Mouse (Mus musculus): ENCODE measurements around the gene Slc25a12.

Slc25a12 gene

GRCm38 (mm10) chr2:71248071-71248470 is 119.5 kb downstream of the Slc25a12 start:
- no peak for DNase-seq (ENCODE audit: low spot score)

- DNase-seq (ENCODE audit: low spot score), result no peak
Observed at GRCm38 (mm10) chr2:71246096-71246495, 121.5 kb downstream of the Slc25a12 start.

DNA sequence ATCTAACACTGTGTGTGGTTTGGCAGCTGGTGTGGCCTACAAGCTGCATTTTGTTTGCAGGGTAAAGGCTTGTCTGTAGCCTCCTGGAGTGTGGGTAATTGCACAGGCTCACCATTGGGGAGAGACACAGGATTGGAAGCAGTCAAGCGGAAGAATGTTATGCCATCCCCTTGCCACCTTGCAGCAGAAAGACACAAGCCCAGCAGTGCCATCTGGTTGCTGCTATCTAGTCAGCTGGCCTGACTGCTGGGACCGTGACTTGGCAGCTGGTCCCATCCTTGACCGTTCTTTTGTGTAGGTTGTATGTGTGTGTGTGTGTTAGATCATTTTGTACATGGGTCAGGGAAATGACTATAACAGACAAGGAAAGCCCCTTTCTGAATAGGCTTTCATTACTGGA is 122.1 kb downstream of the Slc25a12 start:
- no peak for DNase-seq (ENCODE audit: low spot score)

DNA sequence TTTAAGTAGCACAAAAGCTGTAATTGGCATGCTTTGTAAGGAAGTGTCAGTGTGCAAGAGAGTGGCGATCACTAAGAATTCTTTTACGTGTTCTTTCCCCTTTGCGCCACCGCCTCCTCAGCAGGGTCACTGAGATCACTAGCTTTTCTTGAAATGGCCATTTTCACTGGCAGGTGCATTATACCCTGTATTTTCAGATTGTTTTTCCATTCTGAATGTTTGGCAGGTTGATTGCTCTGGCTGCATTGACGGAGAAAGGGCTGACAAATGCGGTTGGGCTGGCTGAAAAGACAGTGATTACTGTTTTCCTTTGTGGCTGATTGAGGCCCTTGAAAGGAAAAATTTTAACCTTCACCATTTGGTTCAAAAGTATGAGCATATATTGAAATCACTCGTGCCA is 122.7 kb downstream of the Slc25a12 start:
- no peak for DNase-seq (ENCODE audit: low spot score)

DNA sequence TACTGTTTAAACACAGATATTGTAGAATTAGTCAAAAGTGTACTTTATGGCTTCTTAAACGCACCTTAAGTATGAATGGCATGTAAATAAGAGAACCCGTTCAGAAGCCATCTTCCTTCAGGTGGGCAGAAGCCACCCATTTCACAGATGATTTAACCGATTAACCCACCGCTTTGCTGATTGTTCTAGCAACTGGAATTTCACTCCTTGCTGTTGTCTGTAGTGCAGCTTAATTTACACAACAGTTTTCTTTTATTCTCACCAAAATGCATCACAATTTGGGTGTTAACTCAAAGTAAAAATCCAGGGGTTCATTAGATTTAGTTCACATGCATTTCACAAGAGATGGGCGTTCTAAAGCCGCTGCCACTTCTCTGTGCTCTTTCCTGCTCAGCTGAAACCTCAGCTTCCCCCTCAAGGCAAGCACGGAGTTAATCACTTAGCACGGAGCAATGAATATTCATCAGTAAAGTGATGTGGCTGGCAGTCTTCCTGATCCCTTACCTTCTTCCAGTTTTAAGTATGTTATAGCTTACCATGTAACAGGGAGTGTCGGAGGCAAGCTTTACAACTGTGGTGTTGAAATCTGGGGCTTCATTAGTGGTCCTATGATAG is 124.4 kb downstream of the Slc25a12 start:
- DNase-seq (ENCODE audit: low spot score), result no peak

- no peak for DNase-seq (ENCODE audit: low spot score)
Observed at GRCm38 (mm10) chr2:71242180-71242579, 125.4 kb downstream of the Slc25a12 start.

GRCm38 (mm10) chr2:71241505-71241904 is 126.0 kb downstream of the Slc25a12 start:
- no peak for DNase-seq (ENCODE audit: low spot score)

DNA sequence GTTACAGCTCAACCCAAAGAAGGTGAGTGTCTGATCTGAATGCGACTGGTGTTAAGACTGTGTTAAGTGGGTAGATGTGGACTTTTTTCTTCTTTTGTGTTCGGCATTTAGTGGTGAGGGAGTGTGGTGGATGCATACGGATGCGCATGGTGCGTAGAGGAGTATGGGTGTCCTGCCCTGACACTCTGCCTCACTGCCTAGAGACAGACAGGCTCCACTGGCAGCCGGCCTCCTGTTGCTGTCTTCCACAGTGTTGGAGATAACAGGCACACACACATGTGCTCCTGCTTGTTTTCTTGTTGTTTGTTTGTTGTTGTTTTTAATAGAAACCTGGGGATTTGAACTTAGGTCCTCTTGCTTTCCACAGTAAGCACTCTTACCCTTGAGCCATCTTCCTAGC is 131.5 kb downstream of the Slc25a12 start:
- DNase-seq (ENCODE audit: low spot score), result no peak

DNA sequence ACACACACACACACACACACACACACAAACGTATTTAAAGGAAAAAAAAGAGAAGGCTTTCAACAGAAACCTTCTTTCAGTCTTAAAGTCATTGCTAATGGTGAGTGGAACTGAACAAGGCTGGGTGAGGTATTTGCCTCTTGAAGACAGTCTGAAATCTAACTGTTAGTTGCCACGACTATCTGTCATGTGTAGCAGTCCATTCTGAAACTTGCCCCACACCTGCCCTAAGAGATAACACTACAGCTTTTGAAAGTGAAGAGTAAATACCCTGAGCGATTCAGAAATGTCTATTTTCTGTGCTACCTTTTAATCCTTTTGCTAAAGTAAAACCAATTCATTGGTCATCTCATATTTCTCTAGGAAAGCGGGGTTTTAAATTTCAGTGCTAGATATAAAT is 132.1 kb downstream of the Slc25a12 start:
- no peak for DNase-seq (ENCODE audit: low spot score)

DNA sequence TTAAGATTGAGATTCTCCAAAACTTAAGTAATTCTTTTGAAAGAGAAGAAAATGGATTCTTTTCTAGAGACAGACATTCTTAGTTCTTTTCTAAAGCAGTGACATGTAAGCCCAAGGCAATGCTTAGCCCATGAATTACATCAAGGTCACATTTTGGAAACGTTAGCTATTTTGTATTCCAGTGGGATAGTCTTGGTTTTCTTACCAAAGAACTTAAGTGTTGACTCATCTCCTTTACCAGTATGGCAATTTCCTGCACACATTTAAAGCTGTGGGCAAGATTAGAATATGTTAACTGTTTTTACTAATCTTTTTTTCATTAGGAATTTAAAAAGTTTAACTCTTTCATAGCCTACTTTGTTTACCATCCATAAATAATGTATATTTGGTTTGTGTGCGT is 134.6 kb downstream of the Slc25a12 start:
- no peak for DNase-seq (ENCODE audit: low spot score)

DNA sequence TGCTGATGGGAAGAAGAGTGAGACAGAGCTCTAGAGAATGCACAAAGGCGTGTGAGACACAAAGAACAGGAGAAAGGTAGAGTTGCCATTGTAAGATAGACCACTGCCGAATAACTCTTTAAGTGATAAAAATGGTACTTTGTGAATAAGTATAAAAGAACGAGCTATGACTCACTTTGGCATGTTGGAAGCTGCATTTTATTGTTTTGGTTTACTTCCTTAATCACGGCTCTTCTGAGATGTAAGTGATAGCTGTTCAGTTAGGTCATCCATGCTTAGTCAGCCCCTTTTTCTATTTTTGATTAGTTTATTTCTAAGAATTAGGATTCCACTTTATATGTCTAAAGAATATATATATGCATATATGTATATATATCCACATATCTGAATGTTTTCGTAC is 135.6 kb downstream of the Slc25a12 start:
- DNase-seq (ENCODE audit: low spot score), result no peak

DNA sequence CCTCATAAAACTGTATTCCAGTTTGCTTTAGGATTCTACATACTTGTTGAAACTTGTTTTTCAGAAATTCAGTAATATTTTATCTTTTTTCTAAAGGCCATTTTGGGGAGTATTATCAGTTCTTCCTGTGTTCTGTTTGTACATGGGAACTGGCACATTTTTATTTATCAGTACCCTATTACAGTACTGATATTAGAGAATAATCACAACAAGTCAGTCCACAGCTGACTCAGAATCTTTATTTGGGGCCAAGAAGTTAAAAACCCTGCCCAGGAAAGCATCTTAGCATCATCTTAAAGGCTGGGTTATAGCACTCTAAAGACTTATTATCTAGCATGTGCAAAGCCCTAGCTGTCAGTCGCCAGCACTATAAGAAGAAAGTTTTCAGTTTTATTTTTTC is 137.9 kb downstream of the Slc25a12 start:
- no peak for DNase-seq (ENCODE audit: low spot score)

DNA sequence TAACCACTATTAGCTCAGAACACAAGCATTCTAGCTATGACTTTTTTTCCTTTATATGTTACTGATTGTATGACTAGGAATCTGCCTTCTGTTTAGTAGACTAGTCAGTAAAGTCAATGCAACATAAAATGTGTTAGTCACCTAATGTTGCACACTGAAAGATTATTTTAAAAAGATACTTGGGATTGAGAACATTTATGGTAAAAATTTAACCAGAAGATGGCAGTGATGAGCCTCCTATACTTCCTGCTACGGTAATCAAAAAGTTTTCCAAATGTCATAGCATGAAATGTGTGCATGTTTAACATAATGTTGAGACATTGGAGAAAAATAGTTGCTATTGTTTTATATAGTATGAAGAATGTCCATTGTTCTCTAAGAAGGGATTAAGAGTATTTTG is 140.2 kb downstream of the Slc25a12 start:
- no peak for DNase-seq (ENCODE audit: low spot score)
